Mouse (Mus musculus): ENCODE data around the gene Tmprss11d. TPM values are rescaled to one million over a fixed set of nuclear protein-coding genes. Genes with fewer than 3 reads are reported as not detected.
"Not testable (repeated sequence)": the region's sequence is repeated elsewhere in the genome, so short reads cannot be mapped to it uniquely, and the experiment has no call there.

The Tmprss11d gene
- total RNA-seq (2021), result not detected
- long read RNA-seq, experiment 1, result 0 reads
- long read RNA-seq, experiment 2, result 0 reads

GRCm38 (mm10) chr5:86373320-86373719 lies at the start of gene Tmprss11d:
TSS of gene Tmprss11d (minus strand) at chr5:86373420.
- intact Hi-C loops (cut with DNase I), result no loop called here
- TF ChIP-seq CTCF (IDR thresholded peaks at IDR 0.05), result no peak
- H3K27ac ChIP-seq, result no peak within 1 kb of the TSS
- no peak for DNase-seq (ENCODE audit: extremely low spot score in 1 of 2, low spot score in 2 of 2)
- no peak within 1 kb of the TSS for H3K4me3 ChIP-seq

- H3K27ac ChIP-seq, result no peak overlapping the region
- no peak for DNase-seq (ENCODE audit: extremely low spot score in 1 of 2, low spot score in 2 of 2)
- H3K4me3 ChIP-seq, result no peak overlapping the region
- intact Hi-C loops (cut with DNase I), result no loop called here
- no peak for TF ChIP-seq CTCF (IDR thresholded peaks at IDR 0.05)
Observed at GRCm38 (mm10) chr5:86421323-86422028, 48.3 kb upstream of the Tmprss11d start.

GRCm38 (mm10) chr5:86419494-86419893 lies 46.3 kb upstream of the Tmprss11d start:
- peak; percentile 54 for TF ChIP-seq CTCF (IDR thresholded peaks at IDR 0.05)
- intact Hi-C loops (cut with DNase I), result no loop called here
- no peak overlapping the region for H3K27ac ChIP-seq
- H3K4me3 ChIP-seq, result no peak overlapping the region
- no peak for DNase-seq (ENCODE audit: extremely low spot score in 1 of 2, low spot score in 2 of 2)

GRCm38 (mm10) chr5:86414280-86414679 lies 41.1 kb upstream of the Tmprss11d start:
- no peak for TF ChIP-seq CTCF (IDR thresholded peaks at IDR 0.05)
- H3K27ac ChIP-seq, result no peak overlapping the region
- intact Hi-C loops (cut with DNase I), result no loop called here
- no peak overlapping the region for H3K4me3 ChIP-seq
- no peak for DNase-seq (ENCODE audit: extremely low spot score in 1 of 2, low spot score in 2 of 2)

- H3K4me3 ChIP-seq, result no peak overlapping the region
- intact Hi-C loops (cut with DNase I), result loop anchor here (1.0 to 2.0 kb wide), 2 partner anchors 58 to 220 kb away; no protein-coding TSS in a partner anchor
- DNase-seq (ENCODE audit: extremely low spot score in 1 of 2, low spot score in 2 of 2), result peak in 1 of 2 experiments; percentile 18
Observed at GRCm38 (mm10) chr5:86410815-86411214, 37.6 kb upstream of the Tmprss11d start.

GRCm38 (mm10) chr5:86407941-86408340 lies 34.7 kb upstream of the Tmprss11d start:
- no peak overlapping the region for H3K27ac ChIP-seq
- no peak for DNase-seq (ENCODE audit: extremely low spot score in 1 of 2, low spot score in 2 of 2)
- TF ChIP-seq CTCF (IDR thresholded peaks at IDR 0.05), result no peak

More at GRCm38 (mm10) chr5:86410815-86411214, 37.6 kb upstream of the Tmprss11d start:
- no peak overlapping the region for H3K27ac ChIP-seq
- TF ChIP-seq CTCF (IDR thresholded peaks at IDR 0.05), result peak; percentile 72

GRCm38 (mm10) chr5:86407191-86407590 lies 34.0 kb upstream of the Tmprss11d start:
- H3K27ac ChIP-seq, result no peak overlapping the region
- TF ChIP-seq CTCF (IDR thresholded peaks at IDR 0.05), result no peak
- no peak overlapping the region for H3K4me3 ChIP-seq
- intact Hi-C loops (cut with DNase I), result no loop called here
- no peak for DNase-seq (ENCODE audit: extremely low spot score in 1 of 2, low spot score in 2 of 2)

More at GRCm38 (mm10) chr5:86407941-86408340, 34.7 kb upstream of the Tmprss11d start:
- intact Hi-C loops (cut with DNase I), result no loop called here
- H3K4me3 ChIP-seq, result no peak overlapping the region

- TF ChIP-seq CTCF (IDR thresholded peaks at IDR 0.05), result no peak
- Histone ChIP-seq H3K4me3 (no peak overlapping the region), H3K27ac (no peak overlapping the region)
- intact Hi-C loops (cut with DNase I), result no loop called here
- DNase-seq (ENCODE audit: extremely low spot score in 1 of 2, low spot score in 2 of 2), result no peak
Observed at GRCm38 (mm10) chr5:86359412-86359985, 13.7 kb downstream of the Tmprss11d start.

GRCm38 (mm10) chr5:86352966-86353365 lies 20.3 kb downstream of the Tmprss11d start:
- peak; percentile 13 to 14 for DNase-seq (ENCODE audit: extremely low spot score in 1 of 2, low spot score in 2 of 2)
- TF ChIP-seq CTCF (IDR thresholded peaks at IDR 0.05), result peak; percentile 64
- intact Hi-C loops (cut with DNase I), result loop anchor here (2.0 to 5.0 kb wide), 3 partner anchors 58 to 789 kb away; partner anchors contain the start of gene Ugt2b5
- Histone ChIP-seq H3K4me3 (no peak overlapping the region), H3K27ac (no peak overlapping the region)

- DNase-seq (ENCODE audit: extremely low spot score in 1 of 2, low spot score in 2 of 2); intact Hi-C loops (cut with DNase I); H3K27ac ChIP-seq; H3K4me3 ChIP-seq: not testable (repeated sequence)
Observed at GRCm38 (mm10) chr5:86318018-86318956, 54.9 kb downstream of the Tmprss11d start.

- Histone ChIP-seq H3K4me3 (no peak overlapping the region), H3K27ac (no peak overlapping the region)
- no peak for TF ChIP-seq CTCF (IDR thresholded peaks at IDR 0.05)
- intact Hi-C loops (cut with DNase I), result no loop called here
- DNase-seq (ENCODE audit: extremely low spot score in 1 of 2, low spot score in 2 of 2), result no peak
Observed at GRCm38 (mm10) chr5:86306116-86306515, 67.1 kb downstream of the Tmprss11d start.
